Mouse (Mus musculus): Measurements from ENCODE around the gene Prr36.

GRCm38 (mm10) chr8:4265160-4265914 lies 48.1 kb upstream of the Prr36 start:
- TF ChIP-seq POLR2A (IDR thresholded peaks at IDR 0.05; ENCODE audit: borderline replicate concordance, control insufficient read depth, low read depth, low read length) (no peak), CTCF (IDR thresholded peaks at IDR 0.05; ENCODE audit: control insufficient read depth, insufficient read depth, low read length) (no peak)

Data from bone marrow, adult 2 months (tissue).